Mouse (Mus musculus) limb, embryonic 11.5 days (tissue): ENCODE data around the gene Alx3. TPM values are rescaled to one million over a fixed set of nuclear protein-coding genes. Genes with fewer than 3 reads are reported as not detected.

Experiments
- polyA plus RNA-seq: library from polyadenylated mRNA; unstranded; fragments of >200 nt; fragmentation: Nextera tagmentation; extraction: Ambion mirVana; gene quantifications from 2 replicates; pipeline ENCODE4 v1.2.1, GENCODE M21; 2014

The Alx3 gene
- polyA plus RNA-seq, 1 experiment from 2014 or later: 20.2 TPM

Other genes with a start within 250 kb of the Alx3 start
- 0.04 and 0.07 TPM in 2 replicates for gene Kcnc4, start 135.5 kb upstream of the Alx3 start, polyA plus RNA-seq
- 3.1 and 4.3 TPM in 2 replicates for gene Slc6a17, start 77.0 kb upstream of the Alx3 start, polyA plus RNA-seq
- 0.17 and 0.23 TPM in 2 replicates for gene Ubl4b, start 40.0 kb upstream of the Alx3 start, polyA plus RNA-seq
- not detected in 2 replicates for gene Gm10961, start 36.3 kb downstream of the Alx3 start, polyA plus RNA-seq
- 76.1 and 78.4 TPM in 2 replicates for gene Strip1, start 36.7 kb downstream of the Alx3 start, polyA plus RNA-seq
- 102 and 119 TPM in 2 replicates for gene Ahcyl1, start 101.5 kb downstream of the Alx3 start, polyA plus RNA-seq
- gene Csf1, start 165.4 kb downstream of the Alx3 start, polyA plus RNA-seq: 4.5 and 4.7 TPM in 2 replicates